ENCODE assay signal across 9 mouse cellular contexts in the genomic region with DNA sequence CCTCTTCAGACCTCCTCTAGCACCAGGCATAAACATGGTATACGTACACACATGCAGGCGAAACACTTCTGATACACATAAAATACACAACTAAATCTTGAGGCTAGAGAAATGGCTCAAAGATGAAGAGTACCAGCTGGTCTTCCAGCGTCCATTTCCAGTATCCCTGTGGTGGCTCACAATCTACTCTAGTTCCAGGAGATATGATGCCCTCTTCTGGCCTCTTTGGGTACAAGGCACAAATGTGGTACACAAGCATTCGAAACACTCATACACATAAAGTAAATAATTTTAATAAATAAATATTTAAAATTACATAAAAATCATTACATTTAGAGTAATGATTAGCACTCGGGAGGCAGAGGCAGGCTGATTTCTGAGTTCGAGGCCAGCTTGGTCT. TPM values are rescaled to one million over a fixed set of nuclear protein-coding genes. Genes with fewer than 3 reads are reported as not detected.
A peak's percentile ranks its signal among the peaks of the same experiment; 100 is the strongest.
DNase-seq lines count a peak whose midpoint lies in the region; ATAC-seq and TF ChIP-seq lines count a peak whose summit lies in the region.
"Had no signal": no experiment of that assay in that cellular context is flagged by ENCODE, and none has a peak within 500 bp of the region (broad histone marks: within the 10 kb centered on the region; RNA-seq: fewer than 3 reads in every experiment).

No protein-coding gene starts in this region.

- no peaks in the 10 kb centered on the region for H3K4me1 ChIP-seq in intestine, postnatal 0 days (replicated peaks; ENCODE audit: control insufficient read depth, insufficient read depth, low read length)
- no peaks in the 10 kb centered on the region for H3K4me1 ChIP-seq in intestine, embryonic 15.5 days (replicated peaks)
- no peaks in the 10 kb centered on the region; the same call in 1 of the 2 replicates for H3K4me1 ChIP-seq in lung, adult 2 months (ENCODE audit: control insufficient read depth, insufficient read depth, low read length)
- no peaks in the 10 kb centered on the region for H3K4me1 ChIP-seq in forebrain, embryonic 14.5 days (ENCODE audit: control insufficient read depth, insufficient read depth, low read length)

- H3K27ac ChIP-seq in intestine, postnatal 0 days (ENCODE audit: low read depth, low read length), result no peak overlapping the region
- no peak overlapping the region for H3K27ac ChIP-seq in intestine, embryonic 15.5 days
- H3K27ac ChIP-seq in forebrain, embryonic 14.5 days (ENCODE audit: low read depth, low read length), result no peak overlapping the region

- TF ChIP-seq POLR2A in lung, adult 2 months (IDR thresholded peaks at IDR 0.05; ENCODE audit: borderline replicate concordance, extremely low read depth, low read depth, low read length), result no peak

- no peak overlapping the region for H3K9ac ChIP-seq in intestine, postnatal 0 days (ENCODE audit: low read depth, low read length)
- no peak overlapping the region for H3K9ac ChIP-seq in intestine, embryonic 15.5 days
- H3K9ac ChIP-seq in forebrain, embryonic 14.5 days (ENCODE audit: low read length), result no peak overlapping the region

- H3K27me3 ChIP-seq in intestine, postnatal 0 days (replicated peaks; ENCODE audit: control insufficient read depth, insufficient read depth, low read length), result no peaks in the 10 kb centered on the region
- no peaks in the 10 kb centered on the region for H3K27me3 ChIP-seq in intestine, embryonic 15.5 days (replicated peaks)
- no peaks in the 10 kb centered on the region; the same call in 1 of the 2 replicates for H3K27me3 ChIP-seq in splenic B cell, adult 2 months (ENCODE audit: control insufficient read depth, insufficient read depth, low read length, poor library complexity, severe bottlenecking)
- H3K27me3 ChIP-seq in forebrain, embryonic 14.5 days (replicated peaks; ENCODE audit: control insufficient read depth, insufficient read depth, low read length), result no peaks in the 10 kb centered on the region

- H3K9me3 ChIP-seq in intestine, postnatal 0 days (ENCODE audit: control insufficient read depth), result no peaks in the 10 kb centered on the region
- no peaks in the 10 kb centered on the region for H3K9me3 ChIP-seq in intestine, embryonic 15.5 days
- no peaks in the 10 kb centered on the region for H3K9me3 ChIP-seq in forebrain, embryonic 14.5 days (replicated peaks; ENCODE audit: control insufficient read depth, low read length)

- WGBS in intestine, postnatal 0 days, result 86% methylated on average over 6 of the region's 6 CpGs
- 87% methylated on average over 6 of the region's 6 CpGs for WGBS in intestine, embryonic 15.5 days
- WGBS in lung, adult 2 months, result 90% methylated on average over 6 of the region's 6 CpGs
- 89% methylated on average over 6 of the region's 6 CpGs for WGBS in forebrain, embryonic 14.5 days

- no peak overlapping the region for H3K4me3 ChIP-seq in intestine, postnatal 0 days (ENCODE audit: low read depth, low read length)
- H3K4me3 ChIP-seq in intestine, embryonic 15.5 days (replicated peaks), result no peak overlapping the region
- H3K4me3 ChIP-seq in lung, adult 2 months (replicated peaks; ENCODE audit: extremely low read depth, low read depth, low read length), result no peak overlapping the region
- no peak overlapping the region for H3K4me3 ChIP-seq in forebrain, embryonic 14.5 days (ENCODE audit: low read depth, low read length)

- no peak for ATAC-seq in intestine, postnatal 0 days
- no peak for ATAC-seq in intestine, embryonic 15.5 days
- peak; percentile 70 for ATAC-seq in erythroblast, adult 5-6 weeks (replicated peaks; ENCODE audit: low FRiP score, poor library complexity, severe bottlenecking)
- no peak for ATAC-seq in forebrain, embryonic 14.5 days

- H3K4me2 ChIP-seq in intestine, postnatal 0 days (replicated peaks; ENCODE audit: low read depth), result no peak overlapping the region
- H3K4me2 ChIP-seq in intestine, embryonic 15.5 days (replicated peaks), result no peak overlapping the region
- H3K4me2 ChIP-seq in forebrain, embryonic 14.5 days (ENCODE audit: low read length), result no peak overlapping the region

- H3K36me3 ChIP-seq in intestine, postnatal 0 days (ENCODE audit: control insufficient read depth, insufficient read depth), result no peaks in the 10 kb centered on the region
- H3K36me3 ChIP-seq in intestine, embryonic 15.5 days, result no peaks in the 10 kb centered on the region
- no peaks in the 10 kb centered on the region for H3K36me3 ChIP-seq in splenic B cell, adult 2 months (ENCODE audit: control insufficient read depth, insufficient read depth, low read length, poor library complexity, severe bottlenecking)
- no peaks in the 10 kb centered on the region for H3K36me3 ChIP-seq in forebrain, embryonic 14.5 days (ENCODE audit: control insufficient read depth, insufficient read depth, low read length)

- peak; percentile 40 for TF ChIP-seq CTCF in intestine, postnatal 0 days (IDR thresholded peaks at IDR 0.05; ENCODE audit: low read depth)
- no peak for TF ChIP-seq CTCF in lung, adult 2 months (IDR thresholded peaks at IDR 0.05; ENCODE audit: insufficient read depth, low read length)

- peak; percentile 20 for DNase-seq in lung, postnatal 36 days
- no peak for DNase-seq in lung, adult 2 months
- DNase-seq in splenic B cell, adult 2 months (ENCODE audit: low read depth, low spot score), result peak; percentile 13
- no peak for DNase-seq in forebrain, embryonic 14.5 days (ENCODE audit: low spot score)
- no peak for DNase-seq in retina, postnatal 1 day
- DNase-seq: right cerebral cortex, postnatal 4 days had no signal

RNA-seq across cellular contexts. Expression of a gene that starts 50.7 kb away (rescaled TPM):
- 23.2 and 25.6 TPM in 2 replicates for polyA plus RNA-seq in intestine, postnatal 0 days (2015; fragmentation: Nextera tagmentation; extraction: Ambion mirVana)
- 17.3 and 18.8 TPM in 2 replicates for polyA plus RNA-seq in intestine, embryonic 15.5 days (2015; fragmentation: Nextera tagmentation; extraction: Ambion mirVana)
- polyA plus RNA-seq in lung, adult 2 months (2012; rRNA removed), result 15.7 and 25.6 TPM in 2 replicates
- 82.3 and 161 TPM in 2 replicates for total RNA-seq in erythroblast, adult 5-6 weeks (2015; ENCODE audit: low replicate concordance)
- total RNA-seq in erythroblast, adult 5-6 weeks (2017; ENCODE audit: low replicate concordance), result 105 and 110 TPM in 2 replicates
- polyA plus RNA-seq in forebrain, embryonic 14.5 days (2014; fragmentation: Nextera tagmentation; extraction: Ambion mirVana), result 25.6 and 35.8 TPM in 2 replicates

Comparison
In these comparisons a context has a peak if more than half of its experiments do, and no peak if none do; other contexts are left out.
1. DNase-seq: peak in lung, postnatal 36 days (single experiment) and splenic B cell, adult 2 months (single experiment); none in lung, adult 2 months (single experiment), forebrain, embryonic 14.5 days (single experiment) and retina, postnatal 1 day (single experiment).